Mouse (Mus musculus) C2C12 (cell line): ENCODE results near the gene Map4k4.

ENCODE experiments used
- CTCF ChIP-seq: IDR thresholded peaks from one replicate; pipeline ENCODE4 v1.5.1; 2011; ENCODE audit not compliant: control insufficient read depth, insufficient read depth, insufficient read length
- MYOG ChIP-seq: IDR thresholded peaks from one replicate; pipeline ENCODE4 v1.6.1; 2011; ENCODE audit not compliant: control insufficient read depth, insufficient read length; ENCODE audit errors: extremely low read depth
- USF1 ChIP-seq: IDR thresholded peaks from one replicate; pipeline ENCODE4 v1.6.1; 2011; ENCODE audit warnings: low read depth, mild to moderate bottlenecking, control low read depth, moderate library complexity

DNA sequence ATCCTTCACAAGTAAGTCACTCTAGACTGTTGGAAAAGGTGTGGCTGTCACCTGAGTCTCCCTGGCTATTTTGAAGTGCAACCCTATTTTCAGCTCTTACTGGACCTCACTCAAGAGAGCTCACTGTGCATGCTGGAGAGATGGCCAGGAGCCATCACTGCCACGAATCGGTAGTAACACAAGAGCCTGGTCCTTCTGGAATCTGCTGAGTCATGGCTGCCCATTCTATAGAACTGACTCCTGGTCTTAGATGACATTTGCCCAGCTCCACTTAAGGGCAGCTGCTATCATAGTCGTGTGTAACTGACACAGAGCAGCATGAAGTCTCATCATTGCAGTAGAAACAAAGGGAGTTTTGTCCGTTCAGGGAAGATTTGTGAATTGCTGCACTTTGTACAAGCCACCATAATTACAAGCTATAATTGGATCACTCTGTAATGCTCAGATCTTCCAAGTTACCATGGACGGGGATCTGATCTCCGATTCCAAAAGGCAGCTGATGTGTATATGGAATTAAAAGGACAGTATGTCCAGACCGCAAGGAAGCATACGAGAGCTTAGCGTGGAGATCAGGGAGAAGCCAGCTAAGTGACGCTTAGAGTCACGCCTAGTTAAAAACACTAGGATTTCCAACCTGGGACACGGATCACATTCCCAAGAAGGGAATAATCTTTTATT is 133.2 kb downstream of the Map4k4 start:
- TF ChIP-seq CTCF: no peak
- TF ChIP-seq USF1: no peak
- no peak for TF ChIP-seq MYOG
